Mouse (Mus musculus) adrenal gland, adult 8-10 months (tissue): ENCODE measurements around the gene Zhx3. TPM values are rescaled to one million over a fixed set of nuclear protein-coding genes. Genes with fewer than 3 reads are reported as not detected.

Source experiments
- DNase-seq: peaks from one replicate; pipeline ENCODE4 v3.0.0; 2022
- total RNA-seq, 4 experiments: library from RNA; stranded (reverse); gene quantifications; 2 replicates each; pipeline ENCODE4 v1.2.4; 2022

The Zhx3 gene
- total RNA-seq, 4 experiments from 2014 or later: 66.1 to 97.0 (median 75.6) TPM

DNA sequence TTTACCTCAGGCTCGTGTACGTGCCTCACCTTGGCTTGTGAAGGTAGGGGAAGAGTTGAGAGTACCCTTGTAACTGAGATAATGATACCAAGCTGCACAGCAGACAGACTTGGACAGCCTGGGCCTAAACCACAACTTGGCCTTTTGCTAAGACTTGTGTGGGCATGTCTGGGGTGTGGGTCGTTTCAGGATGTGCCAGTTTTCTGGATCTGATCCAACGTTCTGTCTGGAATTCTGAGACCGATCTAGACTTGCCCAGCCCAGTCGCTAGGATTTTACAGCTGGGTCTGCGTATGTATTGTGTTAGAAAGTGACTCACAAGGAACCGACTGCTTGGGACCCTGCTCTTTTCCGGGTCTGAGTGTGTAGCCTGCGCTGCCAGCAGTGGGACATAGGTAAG, 125.7 kb downstream of the Zhx3 start:
- DNase-seq: no peak

GRCm38 (mm10) chr2:160746637-160747036, 126.2 kb downstream of the Zhx3 start:
- no peak for DNase-seq

DNA sequence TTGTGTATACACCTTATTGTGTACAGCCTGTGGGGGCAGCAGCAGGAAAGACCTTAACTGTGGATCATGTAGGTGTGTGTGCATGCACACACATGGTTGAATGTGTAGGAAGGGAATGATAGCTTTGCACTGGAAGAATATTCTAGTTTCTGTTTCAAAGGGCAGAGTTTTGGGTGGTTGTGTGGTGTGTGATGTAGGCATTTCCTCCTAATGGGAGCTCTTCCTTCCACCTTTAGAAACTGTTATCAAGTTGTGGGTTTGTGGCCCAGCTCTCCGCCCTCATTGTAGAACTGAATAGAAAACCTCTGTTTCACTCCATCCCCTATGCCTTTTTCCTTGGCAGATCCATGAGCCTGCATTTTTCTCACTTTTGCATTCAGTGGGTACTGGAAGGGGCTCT, 127.3 kb downstream of the Zhx3 start:
- DNase-seq: no peak

DNA sequence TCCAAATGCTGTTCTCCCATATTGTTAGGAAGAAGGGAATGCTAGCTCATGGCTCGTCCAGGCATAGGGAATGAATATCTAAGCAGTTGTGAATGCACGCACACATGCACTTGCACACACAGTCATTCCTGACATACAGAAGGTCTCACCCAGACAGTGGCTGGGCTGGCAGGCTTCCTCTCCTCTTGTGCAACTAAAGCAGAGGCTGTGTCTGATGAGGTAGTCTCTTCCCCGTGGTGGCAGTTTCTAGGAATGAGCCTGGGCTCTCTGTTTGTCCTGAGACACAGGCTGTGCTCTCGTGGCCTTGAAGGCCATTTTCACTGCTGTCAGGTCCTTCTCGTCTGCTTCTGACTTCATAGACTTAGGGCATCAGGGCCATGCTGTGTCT, 128.0 kb downstream of the Zhx3 start:
- DNase-seq: peak; percentile 75

GRCm38 (mm10) chr2:160744040-160744822, 128.6 kb downstream of the Zhx3 start:
- DNase-seq: peak; percentile 87

DNA sequence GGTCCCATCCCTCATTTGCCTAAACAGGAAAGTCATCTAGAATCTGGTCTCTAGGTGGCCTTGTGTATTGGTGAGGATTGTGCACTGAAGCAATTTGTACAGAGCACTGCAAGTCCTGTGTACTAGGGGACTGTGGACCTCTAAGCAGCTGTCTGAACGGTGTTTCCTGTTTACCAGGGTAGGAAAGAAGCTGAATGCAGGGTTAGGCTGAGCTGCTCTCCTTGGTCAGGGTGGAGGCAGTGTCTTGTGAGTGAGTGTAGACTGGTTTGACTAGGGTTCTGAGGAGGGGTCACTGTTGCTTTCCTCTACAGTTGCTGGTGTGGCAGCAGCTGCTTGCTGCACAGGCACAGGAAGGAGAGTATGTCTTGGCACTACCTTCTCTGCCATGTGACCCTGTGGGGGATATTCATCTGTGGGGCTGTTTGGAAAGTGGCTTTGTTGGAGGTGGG, 130.6 kb downstream of the Zhx3 start:
- no peak for DNase-seq

- no peak for DNase-seq
Measured at GRCm38 (mm10) chr2:160741580-160741979, 131.2 kb downstream of the Zhx3 start.

DNA sequence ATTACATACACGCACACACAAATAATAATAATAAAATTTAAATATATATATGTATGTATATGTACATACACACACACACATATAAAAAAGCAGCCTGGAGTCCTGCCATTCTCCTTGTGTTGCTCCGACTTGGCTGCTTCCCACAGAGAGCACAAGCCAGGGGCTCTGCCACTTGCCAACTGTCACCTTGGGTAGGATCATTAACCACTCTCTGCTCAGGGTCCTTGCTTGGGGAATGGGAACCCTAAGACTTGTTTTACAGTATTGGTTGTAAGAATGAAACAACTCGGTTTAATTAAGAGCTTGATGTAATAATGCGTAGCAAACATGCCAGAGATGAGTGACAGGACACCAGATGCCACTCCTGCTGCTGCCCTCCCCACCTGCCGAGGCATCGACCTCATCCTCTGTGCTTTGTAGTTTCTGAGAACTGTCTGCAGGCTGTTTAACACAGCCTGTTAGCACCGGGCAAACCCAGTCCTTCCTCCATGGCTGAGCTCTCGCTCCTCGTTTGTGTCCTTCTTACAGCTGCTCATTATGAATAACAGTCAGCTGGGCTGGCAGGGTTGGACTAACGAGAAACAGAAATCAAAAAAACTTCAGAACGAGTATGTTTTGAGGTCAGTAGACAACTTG, 132.2 kb downstream of the Zhx3 start:
- DNase-seq: no peak

DNA sequence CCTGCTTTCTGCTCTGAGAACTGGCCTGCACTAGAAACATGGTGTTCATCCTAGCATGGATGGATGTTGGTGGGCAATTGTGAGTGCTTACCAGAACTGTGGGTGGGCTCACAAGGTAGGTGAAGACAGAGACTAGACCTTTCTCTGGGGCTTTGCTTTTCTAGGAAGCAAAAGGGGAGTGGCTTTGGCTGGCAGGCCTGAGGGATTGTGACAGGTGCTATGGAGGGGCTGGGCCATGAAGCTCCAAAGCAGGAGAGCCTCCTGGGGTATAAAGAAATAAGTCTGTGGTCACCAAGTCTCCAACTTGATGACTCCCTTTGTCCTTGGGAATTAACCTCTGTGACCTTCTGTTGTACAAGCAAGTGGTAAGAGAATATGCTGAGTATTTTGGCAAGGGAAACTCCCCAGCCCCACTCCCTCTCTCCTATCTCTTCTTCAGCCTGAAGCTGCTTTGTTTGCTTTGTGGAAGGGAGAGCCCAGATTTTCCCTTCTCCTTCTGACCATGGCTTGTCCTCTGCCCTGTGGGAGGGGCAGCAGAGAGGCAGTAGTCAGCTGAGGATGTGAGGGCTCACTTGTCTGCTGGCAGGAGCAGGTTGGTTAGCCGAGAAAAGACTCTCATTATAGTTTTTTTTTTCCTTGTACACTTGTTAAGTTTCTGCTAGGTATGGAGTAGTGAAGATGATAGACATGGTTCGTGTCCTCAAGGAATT, 133.0 kb downstream of the Zhx3 start:
- DNase-seq: no peak

DNA sequence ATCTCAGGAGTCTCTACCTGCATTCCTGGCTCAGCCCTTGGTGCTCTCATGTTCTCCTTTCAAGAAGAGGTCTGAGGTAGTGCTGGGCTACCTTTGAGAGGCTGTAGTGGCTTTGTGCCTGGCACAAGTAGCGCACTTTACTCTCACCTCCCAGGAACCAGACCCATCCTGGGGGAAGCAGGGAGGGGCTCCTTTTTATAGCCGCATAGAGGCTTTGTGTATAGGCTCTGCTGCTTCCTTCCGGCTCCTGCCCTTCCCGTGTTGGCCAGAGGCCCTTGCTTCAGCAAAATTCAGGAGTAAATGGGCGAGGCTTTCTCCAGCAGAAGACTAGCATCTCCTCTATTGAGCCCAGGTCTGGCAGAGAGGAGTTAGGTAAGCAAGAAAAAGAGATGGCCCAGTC, 134.4 kb downstream of the Zhx3 start:
- DNase-seq: no peak

DNA sequence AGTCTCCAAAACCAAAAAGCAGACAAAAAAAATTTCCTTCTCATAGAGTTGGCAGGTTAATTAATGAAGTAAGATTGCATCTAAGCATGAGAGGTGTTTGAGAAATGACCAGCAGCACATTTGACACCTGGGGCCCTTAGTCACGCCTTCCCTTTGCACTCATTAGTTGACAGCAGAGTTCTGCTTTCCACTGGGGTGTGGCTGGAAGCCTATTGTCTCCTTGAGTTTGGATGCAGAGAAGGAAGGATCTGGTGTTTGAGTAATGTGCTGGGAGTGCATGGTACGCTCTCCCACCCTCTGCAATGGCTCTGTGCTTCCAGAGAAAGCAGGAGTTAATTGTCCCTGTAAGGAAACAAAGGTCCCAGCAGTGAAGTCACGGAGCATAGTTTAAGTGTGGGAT, 136.3 kb downstream of the Zhx3 start:
- DNase-seq: no peak

- no peak for DNase-seq
Measured at GRCm38 (mm10) chr2:160735706-160736310, 137.0 kb downstream of the Zhx3 start.

DNA sequence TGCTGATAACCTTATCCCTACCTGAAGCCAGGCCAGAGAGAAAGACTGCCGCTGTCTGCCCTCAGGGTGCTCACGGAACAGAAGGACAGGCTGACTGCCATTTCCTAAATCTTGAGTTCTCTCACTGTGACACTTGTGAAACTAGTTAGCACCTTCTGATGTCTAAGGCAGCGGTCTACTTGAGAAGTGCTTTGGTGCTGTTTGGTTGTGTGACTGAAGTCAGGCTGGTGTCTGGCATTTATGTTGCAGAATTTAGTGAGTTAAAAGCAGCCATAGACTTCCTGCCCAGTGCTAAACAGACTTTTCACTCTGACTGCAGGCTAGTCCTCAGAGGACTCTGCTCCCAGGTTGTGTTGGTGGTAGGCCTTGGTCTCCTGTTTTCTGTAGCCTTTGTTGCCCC, 138.5 kb downstream of the Zhx3 start:
- no peak for DNase-seq

DNA sequence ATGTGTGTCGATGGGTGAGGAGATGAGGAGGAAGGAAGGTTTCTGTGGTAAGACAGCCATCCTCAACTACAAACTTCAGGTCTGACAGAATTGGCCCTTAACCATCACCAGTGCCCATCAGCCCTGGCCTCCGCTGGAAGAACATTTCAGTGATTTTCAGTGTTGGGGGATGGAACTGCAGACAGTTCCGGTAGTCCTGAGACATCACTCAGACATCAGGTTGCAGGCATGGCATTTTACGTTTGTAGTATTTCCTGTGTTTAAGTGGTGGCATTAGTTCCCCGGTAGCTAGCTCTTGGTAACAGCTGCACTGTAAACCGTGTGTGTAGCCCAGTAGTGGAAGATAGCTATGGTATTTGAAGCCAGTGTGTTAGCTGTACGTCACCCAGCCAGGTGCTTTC, 139.7 kb downstream of the Zhx3 start:
- DNase-seq: no peak

GRCm38 (mm10) chr2:160732420-160732995, 140.3 kb downstream of the Zhx3 start:
- no peak for DNase-seq

- peak; percentile 64 for DNase-seq
Measured at GRCm38 (mm10) chr2:160731839-160732261, 140.9 kb downstream of the Zhx3 start.

GRCm38 (mm10) chr2:160731117-160731838, 141.5 kb downstream of the Zhx3 start, which contains the start of gene Plcg1:
Plcg1 (plus strand) TSS chr2:160731300.
- DNase-seq: peak; percentile 88

DNA sequence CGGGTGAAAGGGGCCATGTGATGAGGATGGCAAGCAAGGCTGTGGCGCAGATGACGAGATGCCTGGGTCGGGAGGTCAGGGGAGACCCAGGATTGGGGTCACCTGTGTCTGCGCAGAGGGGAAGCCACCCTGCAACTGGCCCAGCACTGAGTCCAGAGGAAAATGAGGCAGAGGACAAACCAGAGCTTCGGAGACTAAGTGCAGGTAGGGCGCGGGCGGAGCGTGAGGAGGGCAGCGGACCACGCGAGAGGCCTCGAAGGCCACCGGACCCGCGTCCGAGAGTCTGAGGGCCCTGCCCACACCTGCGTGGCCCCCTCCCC, 142.0 kb downstream of the Zhx3 start:
- DNase-seq: no peak

DNA sequence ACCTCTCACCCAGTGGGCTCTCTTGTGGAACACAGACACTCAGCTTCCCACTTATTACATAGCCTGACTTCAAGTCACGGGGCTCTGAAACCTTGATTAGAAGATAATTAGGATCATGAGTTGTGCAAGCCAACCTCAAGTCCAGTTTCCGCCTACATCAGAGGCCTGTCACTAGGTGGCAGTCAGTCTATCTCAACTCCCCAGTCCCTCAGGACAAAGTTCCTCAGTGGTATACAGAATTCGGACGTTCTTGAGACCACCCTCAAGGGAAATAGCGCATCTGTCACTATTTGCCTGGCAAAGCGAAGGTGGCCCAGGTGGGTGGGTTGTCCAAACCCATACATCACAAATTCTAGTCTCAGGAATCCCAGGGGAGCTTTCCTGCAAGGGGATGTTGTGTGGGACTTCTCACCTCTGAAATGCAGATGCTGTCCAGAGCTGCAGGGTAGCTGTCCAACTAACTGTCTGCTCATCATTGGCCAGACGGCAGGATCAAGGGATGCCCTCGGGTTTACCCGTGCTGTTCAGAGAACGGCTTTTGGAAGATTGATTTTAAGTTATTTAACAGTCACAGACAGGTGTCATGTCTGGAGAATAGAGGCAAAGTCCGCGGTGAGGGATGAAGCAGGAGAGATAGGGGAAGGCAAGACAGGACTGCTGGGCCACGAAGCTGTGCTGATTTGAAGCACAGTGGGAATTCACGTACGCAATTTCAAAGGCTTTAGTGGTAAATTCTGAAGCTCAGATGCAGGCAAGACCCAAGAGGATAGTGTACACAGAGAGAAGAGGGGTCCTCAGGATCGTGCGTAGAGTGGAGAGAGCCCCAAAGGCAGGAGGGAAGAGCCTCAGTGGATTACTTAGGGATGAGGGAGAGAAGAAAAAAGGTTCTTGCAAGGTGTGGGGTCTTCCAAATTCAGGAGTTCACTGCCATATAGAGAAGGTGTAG, 142.7 kb downstream of the Zhx3 start:
- no peak for DNase-seq

DNA sequence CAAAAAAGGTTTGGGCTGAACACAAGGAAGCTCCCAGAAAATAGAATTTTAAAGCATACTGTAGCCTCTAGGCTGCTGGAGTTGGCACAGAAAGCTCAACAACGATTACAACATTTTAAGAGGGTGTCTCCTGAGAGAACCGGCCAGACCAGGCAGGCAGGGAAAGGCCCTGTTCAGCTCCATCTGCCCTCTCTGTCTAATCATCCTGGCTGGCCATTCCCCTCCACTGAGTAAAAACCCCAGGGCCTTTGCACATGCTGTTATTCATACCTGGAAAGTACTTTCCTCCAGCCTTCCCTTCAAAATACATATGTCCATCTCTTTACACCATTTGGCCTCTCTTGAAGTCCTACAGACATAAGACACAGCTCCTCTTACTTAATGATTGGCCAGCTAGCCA, 143.4 kb downstream of the Zhx3 start:
- no peak for DNase-seq

DNA sequence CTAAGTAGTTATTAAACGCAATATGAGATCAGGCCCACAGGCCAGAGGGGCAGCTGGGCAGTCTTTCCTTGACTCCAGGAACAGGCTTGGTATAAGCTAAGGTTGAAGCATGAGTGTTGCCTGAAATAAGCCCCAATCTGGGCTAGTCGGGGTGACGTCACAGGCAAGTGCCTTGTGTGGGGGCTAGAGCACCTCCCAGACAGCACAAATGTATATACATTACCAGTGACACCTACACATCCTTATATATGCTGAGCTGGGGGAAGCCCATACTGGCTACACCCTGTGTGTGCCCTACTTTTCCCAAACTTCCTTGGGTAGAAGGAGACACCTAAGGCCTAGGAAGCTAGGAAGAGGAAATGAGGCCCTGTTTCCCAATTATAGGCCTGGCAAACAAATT, 143.8 kb downstream of the Zhx3 start:
- no peak for DNase-seq
